Mouse (Mus musculus) small intestine, adult 2 months (tissue): ENCODE results near the gene Olfr114. TPM values are rescaled to one million over a fixed set of nuclear protein-coding genes. Genes with fewer than 3 reads are reported as not detected.

ENCODE experiments used
- H3K27ac ChIP-seq: fragments of 200-500 bp; 2 replicates; pipeline ENCODE4 v1.5.1; 2012; ENCODE audit warnings: low read depth, low read length, control low read depth, inconsistent platforms; ENCODE audit not compliant: insufficient read depth
- H3K27me3 ChIP-seq: fragments of 200-500 bp; 2 replicates; pipeline ENCODE4 v1.6.1; 2012; ENCODE audit warnings: mild to moderate bottlenecking, moderate library complexity, low read length, inconsistent platforms; ENCODE audit not compliant: control insufficient read depth, insufficient read depth
- H3K36me3 ChIP-seq: fragments of 200-500 bp; 2 replicates; pipeline ENCODE4 v1.6.1; 2012; ENCODE audit warnings: mild to moderate bottlenecking, low read length, control low read depth, inconsistent platforms; ENCODE audit not compliant: control insufficient read depth, insufficient read depth
- H3K4me1 ChIP-seq: fragments of 200-500 bp; 2 replicates; pipeline ENCODE4 v1.6.1; 2012; ENCODE audit warnings: low read length, inconsistent platforms, mixed read lengths; ENCODE audit not compliant: control insufficient read depth, insufficient read depth, insufficient read length
- H3K4me3 ChIP-seq: fragments of 200-500 bp; 2 replicates; pipeline ENCODE4 v1.5.1; 2012; ENCODE audit warnings: low read depth, mild to moderate bottlenecking, control low read depth, inconsistent platforms, low read length, moderate library complexity
- CTCF ChIP-seq: fragments of 200-500 bp; IDR thresholded peaks from 2 replicates; pipeline ENCODE4 v1.5.1; 2012; ENCODE audit warnings: low read depth, mild to moderate bottlenecking, control low read depth, inconsistent platforms, low read length, moderate library complexity, mixed read lengths; ENCODE audit not compliant: insufficient replicate concordance, insufficient read length; ENCODE audit errors: extremely low read depth
- POLR2A ChIP-seq: fragments of 200-500 bp; IDR thresholded peaks from 2 replicates; pipeline ENCODE4 v1.6.1; 2012; ENCODE audit warnings: low read depth, mild to moderate bottlenecking, control low read depth, inconsistent platforms, low read length, moderate library complexity
- WGBS: fragments of 180-500 bp; shearing (Covaris S2); methylation state at CpG from one replicate; pipeline ENCODE4 v1.1.7; 2018; 5-methylcytosine and 5-hydroxymethylcytosine counted together
- polyA plus RNA-seq: library from polyadenylated mRNA; depleted of rRNA; stranded (reverse); fragments of >200 nt; gene quantifications from 2 replicates; pipeline ENCODE4 v1.2.3, GENCODE M21; 2012; rRNA removed

Gene Olfr114
- polyA plus RNA-seq: not detected in 2 replicates

- no peak for TF ChIP-seq CTCF
- TF ChIP-seq POLR2A: no peak
- Histone ChIP-seq H3K27me3 (no peaks in the 10 kb centered on the region), H3K4me1 (no peaks in the 10 kb centered on the region), H3K36me3 (no peaks in the 10 kb centered on the region), H3K4me3 (no peak within 1 kb of the TSS), H3K27ac (no peak within 1 kb of the TSS)
Observed at GRCm38 (mm10) chr17:37592643-37593042, at the start of gene Olfr114. Gene Olfr114 (minus strand): TSS chr17:37592743.

- Histone ChIP-seq H3K36me3 (no peaks in the 10 kb centered on the region), H3K27me3 (no peaks in the 10 kb centered on the region), H3K27ac (no peak within 1 kb of the TSS), H3K4me3 (no peak within 1 kb of the TSS), H3K4me1 (no peaks in the 10 kb centered on the region)
- no peak for TF ChIP-seq CTCF
- no peak for TF ChIP-seq POLR2A
- 71% methylated on average over 2 of the region's 2 CpGs for WGBS
Observed at GRCm38 (mm10) chr17:37627009-37627408, 34.5 kb upstream of the Olfr114 start, which contains the start of the genes Olfr115 and Olfr116. Gene Olfr115 (minus strand): TSS chr17:37627109. Gene Olfr116 (minus strand): TSS chr17:37627199.

- Histone ChIP-seq H3K36me3 (no peaks in the 10 kb centered on the region), H3K27me3 (no peaks in the 10 kb centered on the region), H3K27ac (no peak within 1 kb of the TSS), H3K4me1 (no peaks in the 10 kb centered on the region), H3K4me3 (no peak within 1 kb of the TSS)
- TF ChIP-seq CTCF (no peak), POLR2A (no peak)
Observed at GRCm38 (mm10) chr17:37577563-37577962, 15.0 kb downstream of the Olfr114 start, which contains the start of gene Olfr113. Gene Olfr113 (minus strand): TSS chr17:37577663.

- no peak for TF ChIP-seq CTCF
- TF ChIP-seq POLR2A: no peak
- H3K4me3 ChIP-seq: no peak within 1 kb of the TSS
- H3K4me1 ChIP-seq: no peaks in the 10 kb centered on the region
- no peak within 1 kb of the TSS for H3K27ac ChIP-seq
- no peaks in the 10 kb centered on the region for H3K27me3 ChIP-seq
- no peaks in the 10 kb centered on the region for H3K36me3 ChIP-seq
Observed at GRCm38 (mm10) chr17:37569351-37569750, 23.2 kb downstream of the Olfr114 start, which contains the start of gene Olfr112. Gene Olfr112 (minus strand): TSS chr17:37569451.

- Histone ChIP-seq H3K4me3 (no peak overlapping the region), H3K36me3 (no peaks in the 10 kb centered on the region), H3K4me1 (no peaks in the 10 kb centered on the region), H3K27ac (no peak overlapping the region), H3K27me3 (no peaks in the 10 kb centered on the region)
- WGBS: 16% methylated on average over 1 of the region's 1 CpGs
- TF ChIP-seq POLR2A (no peak), CTCF (no peak)
Observed at GRCm38 (mm10) chr17:37558913-37559615, 33.5 kb downstream of the Olfr114 start.

GRCm38 (mm10) chr17:37543800-37544435 is 48.6 kb downstream of the Olfr114 start:
- TF ChIP-seq CTCF (no peak), POLR2A (no peak)
- WGBS: 58% methylated on average over 3 of the region's 3 CpGs
- no peak overlapping the region for H3K4me3 ChIP-seq
- no peaks in the 10 kb centered on the region for H3K4me1 ChIP-seq
- no peaks in the 10 kb centered on the region for H3K27me3 ChIP-seq
- H3K36me3 ChIP-seq: no peaks in the 10 kb centered on the region
- no peak overlapping the region for H3K27ac ChIP-seq

- Histone ChIP-seq H3K4me3 (no peak overlapping the region), H3K27ac (no peak overlapping the region), H3K36me3 (no peaks in the 10 kb centered on the region), H3K4me1 (no peaks in the 10 kb centered on the region), H3K27me3 (no peaks in the 10 kb centered on the region)
- TF ChIP-seq CTCF (no peak), POLR2A (no peak)
- WGBS: 82% methylated on average over 4 of the region's 4 CpGs
Observed at GRCm38 (mm10) chr17:37541454-37542119, 51.0 kb downstream of the Olfr114 start.

Other genes starting within 250 kb of the Olfr114 start
- not detected in 2 replicates for gene Olfr104-ps, start 233.2 kb downstream of the Olfr114 start, polyA plus RNA-seq
- gene Olfr105-ps, start 213.7 kb downstream of the Olfr114 start, polyA plus RNA-seq: not detected in 2 replicates
- not detected in 2 replicates for gene Olfr106-ps, start 202.3 kb downstream of the Olfr114 start, polyA plus RNA-seq
- gene Olfr107, start 193.5 kb downstream of the Olfr114 start, polyA plus RNA-seq: not detected in 2 replicates
- not detected in 2 replicates for gene Olfr108, start 147.3 kb downstream of the Olfr114 start, polyA plus RNA-seq
- gene Olfr109, start 133.8 kb downstream of the Olfr114 start, polyA plus RNA-seq: not detected in 2 replicates
- gene H2-M2, start 109.2 kb downstream of the Olfr114 start, polyA plus RNA-seq: 0.80 and 0.93 TPM in 2 replicates
- gene Olfr110, start 100.3 kb downstream of the Olfr114 start, polyA plus RNA-seq: not detected in 2 replicates
- not detected in 2 replicates for gene Olfr111, start 84.7 kb downstream of the Olfr114 start, polyA plus RNA-seq
- not detected in 2 replicates for gene Olfr112, start 23.3 kb downstream of the Olfr114 start, polyA plus RNA-seq
- not detected in 2 replicates for gene Olfr113, start 15.1 kb downstream of the Olfr114 start, polyA plus RNA-seq
- gene Olfr115, start 34.4 kb upstream of the Olfr114 start, polyA plus RNA-seq: not detected in 2 replicates
- gene Olfr116, start 34.5 kb upstream of the Olfr114 start, polyA plus RNA-seq: not detected in 2 replicates
- gene Olfr117, start 71.0 kb upstream of the Olfr114 start, polyA plus RNA-seq: not detected in 2 replicates
- not detected in 2 replicates for gene Olfr118, start 74.2 kb upstream of the Olfr114 start, polyA plus RNA-seq
- gene Olfr119, start 103.8 kb upstream of the Olfr114 start, polyA plus RNA-seq: not detected in 2 replicates
- not detected in 2 replicates for gene Olfr120, start 129.1 kb upstream of the Olfr114 start, polyA plus RNA-seq
- not detected in 2 replicates for gene Olfr121, start 156.1 kb upstream of the Olfr114 start, polyA plus RNA-seq
- gene Olfr122, start 175.9 kb upstream of the Olfr114 start, polyA plus RNA-seq: not detected in 2 replicates
- not detected in 2 replicates for gene Olfr123, start 200.8 kb upstream of the Olfr114 start, polyA plus RNA-seq
- not detected in 2 replicates for gene Olfr124, start 207.1 kb upstream of the Olfr114 start, polyA plus RNA-seq
- not detected in 2 replicates for gene Olfr125, start 240.2 kb upstream of the Olfr114 start, polyA plus RNA-seq